29 mouse cellular contexts compared by ENCODE assay signal in genomic region chr4:61822541-61822940, GRCm38 (mm10). TPM values are rescaled to one million over a fixed set of nuclear protein-coding genes. Genes with fewer than 3 reads are reported as not detected.
"Had no signal": no experiment of that assay in that cellular context is flagged by ENCODE, and none has a peak within 500 bp of the region (broad histone marks: within the 10 kb centered on the region; RNA-seq: fewer than 3 reads in every experiment).

No protein-coding gene starts in this region.

RNA-seq across cellular contexts. Expression of gene Mup5, which starts 12.5 kb away (rescaled TPM):
- total RNA-seq: common myeloid progenitor, adult 5-6 weeks; forebrain, postnatal 0 days; gastrocnemius, adult 18-20 months; gastrocnemius, adult 2 months; gastrocnemius, adult 8-10 months; gastrocnemius, postnatal 10 days; gastrocnemius, postnatal 14 days; gastrocnemius, postnatal 25 days; gastrocnemius, postnatal 36 days; gastrocnemius, postnatal 4 days; granulocyte monocyte progenitor cell, adult 5-6 weeks; heart, adult 18-20 months had no signal
- polyA plus RNA-seq: cerebellum, adult 2 months; embryonic facial prominence, embryonic 10.5 days; embryonic facial prominence, embryonic 11.5 days; embryonic facial prominence, embryonic 12.5 days; erythroblast, embryonic 14.5 days; forebrain, embryonic 10.5 days; forebrain, embryonic 11.5 days; forebrain, embryonic 12.5 days; forebrain, embryonic 13.5 days; forebrain, embryonic 14.5 days; forebrain, embryonic 15.5 days; forebrain, embryonic 16.5 days; forebrain, postnatal 0 days had no signal

RNA-seq across cellular contexts. Expression of gene Mup19, which starts 40.5 kb away (rescaled TPM):
- total RNA-seq: common myeloid progenitor, adult 5-6 weeks; forebrain, postnatal 0 days; gastrocnemius, adult 2 months; gastrocnemius, postnatal 10 days; gastrocnemius, postnatal 14 days; gastrocnemius, postnatal 36 days; gastrocnemius, postnatal 4 days; granulocyte monocyte progenitor cell, adult 5-6 weeks; heart, adult 18-20 months had no signal
- polyA plus RNA-seq: cerebellum, adult 2 months; cortical plate, adult 2 months; embryonic facial prominence, embryonic 10.5 days; embryonic facial prominence, embryonic 11.5 days; embryonic facial prominence, embryonic 12.5 days; embryonic facial prominence, embryonic 13.5 days; embryonic facial prominence, embryonic 15.5 days; erythroblast, embryonic 14.5 days; forebrain, embryonic 10.5 days; forebrain, embryonic 11.5 days; forebrain, embryonic 12.5 days; forebrain, embryonic 13.5 days; forebrain, embryonic 14.5 days; forebrain, embryonic 15.5 days; forebrain, embryonic 16.5 days; forebrain, postnatal 0 days; frontal cortex, adult 2 months; gonadal fat pad, adult 2 months had no signal
